Mouse (Mus musculus) neural tube, embryonic 14.5 days (tissue): ENCODE results near the gene C2cd3. TPM values are rescaled to one million over a fixed set of nuclear protein-coding genes. Genes with fewer than 3 reads are reported as not detected.

Experiments
- ATAC-seq: fragments of 200-750 bp; cut with Nextera tagmentation; 2 replicates; pipeline ENCODE4 v1.8.0; 2017; ENCODE audit warnings: low read depth, mild to moderate bottlenecking, moderate TSS enrichment, moderate library complexity
- H3K27ac ChIP-seq: fragments of 300-500 bp; sonication (generic); 2 replicates; pipeline ENCODE4 v1.5.1; 2014; ENCODE audit warnings: low read depth, mild to moderate bottlenecking, control low read depth, low read length, moderate library complexity, mixed read lengths
- H3K27me3 ChIP-seq: fragments of 300-500 bp; sonication (generic); 2 replicates; pipeline ENCODE4 v1.6.1; 2014; ENCODE audit warnings: low read length; ENCODE audit not compliant: control insufficient read depth, insufficient read depth
- H3K36me3 ChIP-seq: fragments of 300-500 bp; sonication (generic); 2 replicates; pipeline ENCODE4 v1.6.1; 2014; ENCODE audit warnings: low read length, mixed read lengths; ENCODE audit not compliant: control insufficient read depth, insufficient read depth
- H3K4me1 ChIP-seq: fragments of 300-500 bp; sonication (generic); 2 replicates; pipeline ENCODE4 v1.6.1; 2014; ENCODE audit warnings: low read length; ENCODE audit not compliant: control insufficient read depth, insufficient read depth
- H3K4me2 ChIP-seq: fragments of 300-500 bp; sonication (generic); 2 replicates; pipeline ENCODE4 v1.6.1; 2014; ENCODE audit warnings: mild to moderate bottlenecking, low read depth, low read length, control low read depth
- H3K4me3 ChIP-seq: fragments of 300-500 bp; sonication (generic); 2 replicates; pipeline ENCODE4 v1.5.1; 2014; ENCODE audit warnings: low read depth, low read length, control low read depth, mixed read lengths
- H3K9ac ChIP-seq: fragments of 300-500 bp; sonication (generic); replicated peaks from 2 replicates; pipeline ENCODE4 v1.6.1; 2014; ENCODE audit warnings: low read depth, mild to moderate bottlenecking, control low read depth, low read length, mixed read lengths
- H3K9me3 ChIP-seq: fragments of 300-500 bp; sonication (generic); 2 replicates; pipeline ENCODE4 v1.6.1; 2016; ENCODE audit warnings: low read length; ENCODE audit not compliant: control insufficient read depth
- WGBS: fragments of 180-500 bp; shearing (Covaris S2); extraction: QIAGEN DNeasy Blood & Tissue Kit; methylation state at CpG from one replicate; pipeline ENCODE4 v1.1.7; 2014; 5-methylcytosine and 5-hydroxymethylcytosine counted together
- polyA plus RNA-seq: library from polyadenylated mRNA; unstranded; fragments of >200 nt; fragmentation: Nextera tagmentation; extraction: Ambion mirVana; gene quantifications from 2 replicates; pipeline ENCODE4 v1.2.1, GENCODE M21; 2014

Gene C2cd3
- polyA plus RNA-seq, 1 experiment from 2014 or later: 22.9 TPM

DNA sequence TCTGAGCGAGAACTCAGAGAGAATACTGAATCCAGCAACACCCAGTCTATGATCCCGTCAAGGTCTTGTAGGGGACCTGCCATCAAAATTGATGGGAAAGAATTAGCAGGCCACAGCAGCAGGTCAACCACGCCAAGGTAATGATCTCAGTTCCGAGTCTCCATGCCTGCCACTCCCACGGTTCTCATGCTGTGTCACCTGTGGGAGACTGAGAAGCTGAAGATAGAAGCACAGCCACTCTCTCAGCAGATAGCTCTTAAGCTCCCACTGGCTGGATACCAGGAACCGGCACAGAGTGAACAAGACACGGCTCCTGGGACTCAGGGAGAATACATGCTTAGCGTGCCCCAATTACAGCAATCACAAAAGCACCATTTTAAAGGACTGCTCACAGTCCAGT, 18.1 kb downstream of the C2cd3 start:
- no peaks in the 10 kb centered on the region for H3K9me3 ChIP-seq
- ATAC-seq: no peak
- peaks cover 30% of the 10 kb centered on the region for H3K36me3 ChIP-seq
- H3K4me3 ChIP-seq: no peak overlapping the region
- no peaks in the 10 kb centered on the region for H3K27me3 ChIP-seq
- H3K9ac ChIP-seq: no peak overlapping the region
- no peaks in the 10 kb centered on the region for H3K4me1 ChIP-seq
- H3K4me2 ChIP-seq: no peak overlapping the region
- no peak overlapping the region for H3K27ac ChIP-seq
- 88% methylated on average over 8 of the region's 8 CpGs for WGBS

DNA sequence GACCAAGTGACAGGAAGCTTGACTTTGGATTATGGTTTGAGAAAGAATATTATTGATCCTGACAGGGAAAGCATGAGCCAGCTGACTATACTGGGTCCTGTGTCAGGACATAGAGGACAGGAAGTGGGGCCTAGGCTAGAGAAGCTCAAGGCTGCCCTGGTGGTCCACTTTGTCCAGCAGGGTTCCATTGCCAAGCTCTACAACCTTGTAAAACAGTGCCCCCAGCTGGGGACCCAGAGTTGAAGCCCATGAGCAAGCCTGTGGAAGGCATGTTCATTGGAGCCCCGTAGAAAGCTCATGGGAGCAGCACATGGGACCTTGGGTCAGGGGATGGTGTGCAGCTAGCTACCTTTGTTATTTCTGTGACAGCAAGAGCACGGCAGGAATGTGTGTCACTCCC, 20.2 kb downstream of the C2cd3 start:
- H3K36me3 ChIP-seq: peaks cover 35% of the 10 kb centered on the region
- ATAC-seq: no peak

GRCm38 (mm10) chr7:100399231-100399913, 27.3 kb downstream of the C2cd3 start:
- Histone ChIP-seq H3K27ac (no peak overlapping the region), H3K4me3 (no peak overlapping the region), H3K4me2 (no peak overlapping the region), H3K9ac (no peak overlapping the region), H3K27me3 (no peaks in the 10 kb centered on the region), H3K9me3 (no peaks in the 10 kb centered on the region), H3K36me3 (peaks cover 26% of the 10 kb centered on the region), H3K4me1 (no peaks in the 10 kb centered on the region)
- no peak for ATAC-seq
- 47% methylated on average over 8 of the region's 8 CpGs for WGBS

More for the DNA sequence above, 20.2 kb downstream of the C2cd3 start:
- Histone ChIP-seq H3K4me2 (no peak overlapping the region), H3K9me3 (no peaks in the 10 kb centered on the region), H3K4me3 (no peak overlapping the region), H3K27me3 (no peaks in the 10 kb centered on the region), H3K27ac (no peak overlapping the region), H3K9ac (no peak overlapping the region), H3K4me1 (no peaks in the 10 kb centered on the region)
- 83% methylated on average over 2 of the region's 2 CpGs for WGBS

GRCm38 (mm10) chr7:100400899-100401539, 29.0 kb downstream of the C2cd3 start:
- no peak overlapping the region for H3K4me3 ChIP-seq
- H3K27ac ChIP-seq: no peak overlapping the region
- no peak for ATAC-seq
- no peak overlapping the region for H3K9ac ChIP-seq
- H3K4me2 ChIP-seq: no peak overlapping the region
- 8% methylated on average over 4 of the region's 4 CpGs for WGBS
- H3K4me1 ChIP-seq: no peaks in the 10 kb centered on the region
- H3K27me3 ChIP-seq: no peaks in the 10 kb centered on the region
- H3K36me3 ChIP-seq: peaks cover 30% of the 10 kb centered on the region
- H3K9me3 ChIP-seq: no peaks in the 10 kb centered on the region

- peaks cover 37% of the 10 kb centered on the region for H3K36me3 ChIP-seq
- H3K4me1 ChIP-seq: no peaks in the 10 kb centered on the region
- H3K27ac ChIP-seq: no peak overlapping the region
- no peak for ATAC-seq
- no peak overlapping the region for H3K9ac ChIP-seq
- no peaks in the 10 kb centered on the region for H3K9me3 ChIP-seq
- no peak overlapping the region for H3K4me2 ChIP-seq
- H3K4me3 ChIP-seq: no peak overlapping the region
- H3K27me3 ChIP-seq: no peaks in the 10 kb centered on the region
- 49% methylated on average over 4 of the region's 4 CpGs for WGBS
Measured at GRCm38 (mm10) chr7:100402715-100403114, 30.7 kb downstream of the C2cd3 start.

DNA sequence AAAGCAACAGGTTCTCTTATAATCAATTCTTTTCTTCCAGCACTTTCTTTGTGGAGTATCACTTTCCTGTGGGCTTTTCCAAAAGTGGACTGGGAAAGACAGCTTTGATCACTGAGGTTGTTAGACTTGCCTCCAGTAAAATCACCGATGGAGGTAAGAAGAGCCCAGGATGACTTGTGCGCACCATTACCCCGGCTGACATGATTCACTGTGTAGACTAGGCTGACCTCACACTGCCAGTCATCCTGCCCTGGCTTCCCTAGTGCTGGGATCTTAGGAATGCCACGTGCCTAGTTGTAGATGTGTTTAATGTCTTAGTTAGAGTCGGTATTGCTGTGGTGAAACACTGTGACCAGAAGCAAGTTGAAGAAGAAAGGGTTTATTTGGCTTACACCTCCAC, 35.6 kb downstream of the C2cd3 start:
- ATAC-seq: no peak
- Histone ChIP-seq H3K4me1 (no peaks in the 10 kb centered on the region), H3K9ac (no peak overlapping the region), H3K27ac (no peak overlapping the region), H3K36me3 (peaks cover 54% of the 10 kb centered on the region), H3K9me3 (no peaks in the 10 kb centered on the region), H3K4me3 (no peak overlapping the region), H3K4me2 (no peak overlapping the region), H3K27me3 (no peaks in the 10 kb centered on the region)
- 96% methylated on average over 5 of the region's 5 CpGs for WGBS

GRCm38 (mm10) chr7:100408684-100409083, 36.7 kb downstream of the C2cd3 start:
- H3K9me3 ChIP-seq: no peaks in the 10 kb centered on the region
- no peaks in the 10 kb centered on the region for H3K27me3 ChIP-seq
- H3K4me3 ChIP-seq: no peak overlapping the region
- ATAC-seq: no peak
- no peak overlapping the region for H3K9ac ChIP-seq
- 92% methylated on average over 4 of the region's 4 CpGs for WGBS
- H3K36me3 ChIP-seq: peaks cover 57% of the 10 kb centered on the region
- H3K4me1 ChIP-seq: no peaks in the 10 kb centered on the region
- no peak overlapping the region for H3K4me2 ChIP-seq
- no peak overlapping the region for H3K27ac ChIP-seq

GRCm38 (mm10) chr7:100425795-100426194, 53.8 kb downstream of the C2cd3 start:
- H3K27me3 ChIP-seq: no peaks in the 10 kb centered on the region
- no peak overlapping the region for H3K4me2 ChIP-seq
- ATAC-seq: no peak
- no peaks in the 10 kb centered on the region for H3K9me3 ChIP-seq
- H3K9ac ChIP-seq: no peak overlapping the region
- WGBS: 65% methylated on average over 3 of the region's 3 CpGs
- no peak overlapping the region for H3K27ac ChIP-seq
- H3K4me1 ChIP-seq: no peaks in the 10 kb centered on the region
- no peak overlapping the region for H3K4me3 ChIP-seq
- H3K36me3 ChIP-seq: peaks cover 49% of the 10 kb centered on the region

DNA sequence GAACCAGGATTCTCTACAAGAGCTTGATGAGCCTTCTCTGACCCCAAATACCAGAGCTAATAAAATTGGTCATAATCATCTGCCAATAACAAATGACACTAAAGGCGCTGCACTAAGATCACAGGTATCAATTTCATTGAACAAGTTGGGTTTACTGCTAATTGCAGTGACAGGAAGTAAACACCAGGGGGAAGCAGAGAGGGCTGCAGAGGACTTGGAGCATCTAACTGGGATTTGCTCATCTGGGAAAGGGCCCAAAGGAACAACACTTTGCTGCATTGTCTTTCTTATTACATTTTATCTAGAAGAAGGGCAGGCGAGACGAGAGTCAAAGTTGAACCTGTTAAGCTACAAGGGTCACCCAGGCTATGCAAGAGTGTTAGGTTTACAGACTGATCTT, 57.1 kb downstream of the C2cd3 start:
- H3K4me3 ChIP-seq: no peak overlapping the region
- H3K4me2 ChIP-seq: no peak overlapping the region
- peaks cover 65% of the 10 kb centered on the region for H3K36me3 ChIP-seq
- no peaks in the 10 kb centered on the region for H3K4me1 ChIP-seq
- H3K9ac ChIP-seq: no peak overlapping the region
- no peaks in the 10 kb centered on the region for H3K27me3 ChIP-seq
- no peak for ATAC-seq
- no peak overlapping the region for H3K27ac ChIP-seq
- no peaks in the 10 kb centered on the region for H3K9me3 ChIP-seq
- 70% methylated on average over 3 of the region's 3 CpGs for WGBS
